Mouse (Mus musculus) myocyte (in vitro differentiated cells): ENCODE measurements around the gene Fndc3b.

Experiments used
- CEBPB ChIP-seq: IDR thresholded peaks from 2 replicates; pipeline ENCODE4 v1.6.1; 2011; ENCODE audit warnings: mild to moderate bottlenecking, moderate library complexity; ENCODE audit not compliant: poor library complexity, insufficient read depth, severe bottlenecking
- MYOD1 ChIP-seq, 3 experiments: IDR thresholded peaks; one replicate each; pipeline ENCODE4 v1.6.1; 2011; ENCODE audit warnings: control low read depth in 2 of 3, low read depth in 2 of 3, mild to moderate bottlenecking in 2 of 3, moderate library complexity in 1 of 3; ENCODE audit not compliant: insufficient read length in 2 of 3, control insufficient read depth in 1 of 3
- POLR2A ChIP-seq: IDR thresholded peaks from one replicate; pipeline ENCODE4 v1.6.1; 2011; ENCODE audit warnings: low read depth, mild to moderate bottlenecking, control low read depth, moderate library complexity; ENCODE audit not compliant: insufficient read length
- POLR2AphosphoS2 ChIP-seq: IDR thresholded peaks from one replicate; pipeline ENCODE4 v1.6.1; 2011; ENCODE audit warnings: low read depth, control low read depth; ENCODE audit not compliant: insufficient read length
- TCF12 ChIP-seq: IDR thresholded peaks from one replicate; pipeline ENCODE4 v1.6.1; 2011; ENCODE audit warnings: mild to moderate bottlenecking, control low read depth; ENCODE audit not compliant: poor library complexity, insufficient read depth, severe bottlenecking

DNA sequence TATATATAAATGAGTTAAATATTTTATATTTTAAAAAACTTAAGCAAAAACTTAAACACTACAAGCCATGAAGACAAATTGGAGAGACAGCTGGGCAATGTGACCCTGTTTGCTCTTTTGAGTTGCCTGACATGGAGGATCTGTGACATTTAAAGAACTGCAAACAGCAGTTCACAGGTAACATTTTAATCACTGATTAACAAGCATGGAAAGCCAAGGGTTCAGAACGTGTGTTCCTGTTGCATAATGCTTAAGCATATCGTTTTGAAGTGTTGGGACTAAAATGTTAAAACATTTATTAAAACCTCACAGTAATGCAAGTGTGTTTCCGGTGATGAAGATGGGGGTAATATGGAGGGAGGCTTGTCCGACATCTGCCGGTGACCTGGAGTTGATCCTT lies 99.1 kb downstream of the Fndc3b start:
- TF ChIP-seq POLR2A (no peak), TCF12 (no peak), POLR2AphosphoS2 (no peak), CEBPB (no peak), MYOD1 (IDR thresholded peaks at IDR 0.05; ENCODE audit: control insufficient read depth in 1 of 3, insufficient read length in 2 of 3, low read depth in 2 of 3) (no peak)
